Mouse (Mus musculus) midbrain, postnatal 0 days (tissue): ENCODE measurements around the gene Rbm15. TPM values are rescaled to one million over a fixed set of nuclear protein-coding genes. Genes with fewer than 3 reads are reported as not detected.
A peak's percentile ranks its signal among the peaks of the same experiment; 100 is the strongest.

Experiments used
- ATAC-seq: fragments of 200-750 bp; cut with Nextera tagmentation; 2 replicates; pipeline ENCODE4 v1.8.0; 2017; ENCODE audit warnings: moderate number of reproducible peaks, mild to moderate bottlenecking, moderate TSS enrichment, moderate library complexity; ENCODE audit not compliant: low FRiP score
- DNase-seq: peaks from one replicate; pipeline ENCODE4 v3.0.0-alpha.2; 2015; ENCODE audit warnings: low spot score
- H3K27ac ChIP-seq: fragments of 300-500 bp; sonication (generic); 2 replicates; pipeline ENCODE4 v1.5.1; 2014; ENCODE audit warnings: low read depth, mild to moderate bottlenecking, low read length, mixed read lengths
- H3K27me3 ChIP-seq: fragments of 300-500 bp; sonication (generic); 2 replicates; pipeline ENCODE4 v1.6.1; 2014; ENCODE audit warnings: low read length, control low read depth, mixed read lengths; ENCODE audit not compliant: insufficient read depth
- H3K36me3 ChIP-seq: fragments of 300-500 bp; sonication (generic); 2 replicates; pipeline ENCODE4 v1.6.1; 2014; ENCODE audit warnings: low read length, control low read depth, mixed read lengths; ENCODE audit not compliant: insufficient read depth
- H3K4me1 ChIP-seq: fragments of 300-500 bp; sonication (generic); 2 replicates; pipeline ENCODE4 v1.6.1; 2014; ENCODE audit warnings: mild to moderate bottlenecking, control low read depth, antibody characterized with exemption, low read length, mixed read lengths; ENCODE audit not compliant: insufficient read depth
- H3K4me2 ChIP-seq: fragments of 300-500 bp; sonication (generic); 2 replicates; pipeline ENCODE4 v1.6.1; 2014; ENCODE audit warnings: low read depth, mild to moderate bottlenecking, low read length, mixed read lengths; ENCODE audit not compliant: poor library complexity, severe bottlenecking
- H3K4me3 ChIP-seq: fragments of 300-500 bp; sonication (generic); 2 replicates; pipeline ENCODE4 v1.5.1; 2014; ENCODE audit warnings: low read depth, mild to moderate bottlenecking, low read length, moderate library complexity
- H3K9ac ChIP-seq: fragments of 300-500 bp; sonication (generic); replicated peaks from 2 replicates; pipeline ENCODE4 v1.6.1; 2014; ENCODE audit warnings: mild to moderate bottlenecking, low read length, moderate library complexity, mixed read lengths; ENCODE audit not compliant: poor library complexity, severe bottlenecking
- H3K9me3 ChIP-seq: fragments of 300-500 bp; sonication (generic); 2 replicates; pipeline ENCODE4 v1.6.1; 2016; ENCODE audit warnings: low read length, control low read depth
- CTCF ChIP-seq: IDR thresholded peaks from 2 replicates; pipeline ENCODE4 v1.5.1; 2016; ENCODE audit warnings: antibody characterized with exemption, mild to moderate bottlenecking
- WGBS: fragments of 180-500 bp; shearing (Covaris S2); extraction: QIAGEN DNeasy Blood & Tissue Kit; methylation state at CpG from one replicate; pipeline ENCODE4 v1.1.7; 2014; 5-methylcytosine and 5-hydroxymethylcytosine counted together
- polyA plus RNA-seq: library from polyadenylated mRNA; unstranded; fragments of >200 nt; fragmentation: Nextera tagmentation; extraction: Ambion mirVana; gene quantifications from 2 replicates; pipeline ENCODE4 v1.2.1, GENCODE M21; 2015
- total RNA-seq: library from RNA; depleted of rRNA; stranded (reverse); fragments of >200 nt; gene quantifications from 2 replicates; pipeline ENCODE4 v1.2.3, GENCODE M21; 2014

Gene Rbm15
- total and polyA plus RNA-seq, 2 experiments from 2014 or later = 5.7 to 17.2 TPM

GRCm38 (mm10) chr3:107355618-107356260 lies 22.3 kb upstream of the Rbm15 start:
- H3K4me3 ChIP-seq = no peak overlapping the region
- no peak overlapping the region for H3K9ac ChIP-seq
- ATAC-seq = no peak
- no peak overlapping the region for H3K27ac ChIP-seq
- H3K4me2 ChIP-seq = no peak overlapping the region
- no peak for DNase-seq
- no peaks in the 10 kb centered on the region for H3K4me1 ChIP-seq
- no peaks in the 10 kb centered on the region for H3K27me3 ChIP-seq
- H3K36me3 ChIP-seq = no peaks in the 10 kb centered on the region
- no peaks in the 10 kb centered on the region for H3K9me3 ChIP-seq
- 90% methylated on average over 6 of the region's 6 CpGs for WGBS
- TF ChIP-seq CTCF = no peak

GRCm38 (mm10) chr3:107351706-107352105 lies 18.2 kb upstream of the Rbm15 start:
- DNase-seq = no peak
- H3K36me3 ChIP-seq = no peaks in the 10 kb centered on the region
- H3K4me1 ChIP-seq = no peaks in the 10 kb centered on the region
- no peak for ATAC-seq
- H3K4me3 ChIP-seq = no peak overlapping the region
- H3K4me2 ChIP-seq = no peak overlapping the region
- H3K27ac ChIP-seq = no peak overlapping the region
- H3K9me3 ChIP-seq = no peaks in the 10 kb centered on the region
- no peaks in the 10 kb centered on the region for H3K27me3 ChIP-seq
- TF ChIP-seq CTCF = no peak
- H3K9ac ChIP-seq = no peak overlapping the region
- 64% methylated on average over 3 of the region's 3 CpGs for WGBS

GRCm38 (mm10) chr3:107349006-107349405 lies 15.5 kb upstream of the Rbm15 start:
- 77% methylated on average over 3 of the region's 3 CpGs for WGBS
- ATAC-seq = no peak
- no peak for TF ChIP-seq CTCF

GRCm38 (mm10) chr3:107345033-107345725 lies 11.7 kb upstream of the Rbm15 start:
- DNase-seq (peak; percentile 55), ATAC-seq (no peak)
- Histone ChIP-seq H3K9me3 (no peaks in the 10 kb centered on the region), H3K27me3 (no peaks in the 10 kb centered on the region), H3K27ac (no peak overlapping the region), H3K4me2 (no peak overlapping the region), H3K4me3 (no peak overlapping the region), H3K9ac (no peak overlapping the region), H3K4me1 (no peaks in the 10 kb centered on the region), H3K36me3 (no peaks in the 10 kb centered on the region)
- TF ChIP-seq CTCF = no peak
- WGBS = 45% methylated on average over 3 of the region's 3 CpGs

More at GRCm38 (mm10) chr3:107349006-107349405, 15.5 kb upstream of the Rbm15 start:
- H3K36me3 ChIP-seq = no peaks in the 10 kb centered on the region
- H3K4me3 ChIP-seq = no peak overlapping the region
- H3K4me2 ChIP-seq = no peak overlapping the region
- no peak overlapping the region for H3K27ac ChIP-seq
- H3K9ac ChIP-seq = no peak overlapping the region
- DNase-seq = peak; percentile 84
- no peaks in the 10 kb centered on the region for H3K27me3 ChIP-seq
- H3K4me1 ChIP-seq = no peaks in the 10 kb centered on the region
- no peaks in the 10 kb centered on the region for H3K9me3 ChIP-seq

GRCm38 (mm10) chr3:107343971-107344370 lies 10.5 kb upstream of the Rbm15 start:
- Histone ChIP-seq H3K9me3 (no peaks in the 10 kb centered on the region), H3K4me3 (no peak overlapping the region), H3K36me3 (no peaks in the 10 kb centered on the region), H3K27me3 (no peaks in the 10 kb centered on the region), H3K27ac (no peak overlapping the region), H3K4me2 (no peak overlapping the region), H3K4me1 (no peaks in the 10 kb centered on the region), H3K9ac (no peak overlapping the region)
- 52% methylated on average over 3 of the region's 3 CpGs for WGBS
- TF ChIP-seq CTCF = no peak
- DNase-seq = no peak
- ATAC-seq = no peak
